Mouse (Mus musculus) left cerebral cortex, postnatal 14 days (tissue): ENCODE measurements around the gene Adra2b. TPM values are rescaled to one million over a fixed set of nuclear protein-coding genes. Genes with fewer than 3 reads are reported as not detected.

ENCODE experiments used
- DNase-seq, 2 experiments: peaks; one replicate each; pipeline ENCODE4 v3.0.0; 2021 to 2022; ENCODE audit warnings: low spot score in 2 of 2, mixed read lengths in 1 of 2
- intact Hi-C: fragments of 180-260 bp; cut with DNase I; formaldehyde crosslinking; loops from one replicate; pipeline ENCODE4 v1.15.1; 2025
- long read RNA-seq, 2 experiments: library from polyadenylated mRNA; stranded (forward); transcript quantifications; one replicate each; pipeline ENCODE4 v2.0.0; 2021
- total RNA-seq, 2 experiments: library from RNA; stranded (reverse); gene quantifications; 2 replicates each; pipeline ENCODE4 v1.2.3; 2021

Gene Adra2b
- under 1 TPM; 0.42 to 0.46 TPM for total RNA-seq
- long read RNA-seq, experiment 1 = 0 reads
- long read RNA-seq, experiment 2 = 0 reads

GRCm38 (mm10) chr2:127362459-127363281 lies at the start of gene Adra2b:
Gene Adra2b (plus strand): TSS chr2:127363208.
- DNase-seq = peak; percentile 86 to 89
- intact Hi-C loops = loop anchor here (2.0 to 5.0 kb wide), 3 partner anchors 68 to 195 kb away; no protein-coding TSS in a partner anchor

GRCm38 (mm10) chr2:127313878-127314277 lies 49.1 kb upstream of the Adra2b start:
- DNase-seq = no peak
- intact Hi-C loops = no loop called here

DNA sequence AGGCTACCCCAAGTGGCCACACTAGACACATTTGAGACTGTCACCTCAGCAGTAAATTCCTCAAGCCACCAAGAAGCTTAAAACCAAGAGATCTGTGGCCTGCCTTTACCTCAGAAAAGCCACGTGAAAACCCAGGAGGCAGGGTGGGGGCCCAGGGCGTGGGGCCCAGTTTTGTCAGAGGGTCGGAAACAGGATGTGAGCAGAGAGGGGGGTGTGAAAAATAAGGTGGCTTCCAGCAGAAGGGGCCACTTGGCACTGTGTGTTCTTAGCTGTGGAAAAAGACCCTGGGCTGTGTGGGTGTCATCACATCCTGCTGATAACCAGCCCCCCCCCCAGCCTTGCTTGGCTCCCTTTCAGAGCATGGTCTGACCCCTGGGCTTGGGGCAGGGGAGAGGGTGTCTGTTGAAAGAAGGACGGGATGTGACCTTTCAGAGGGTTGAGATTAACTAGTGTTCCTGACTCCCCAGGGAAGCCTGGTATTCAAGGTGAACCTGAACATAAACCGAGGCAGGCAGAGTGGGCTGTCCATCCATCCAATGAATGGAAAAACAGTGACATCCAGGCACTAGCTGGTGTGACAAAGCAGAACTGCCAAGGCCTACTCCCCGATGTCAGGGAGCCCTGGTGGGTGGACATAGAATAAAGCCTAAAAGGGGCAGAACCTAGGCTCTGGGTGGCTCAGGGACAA lies 48.4 kb upstream of the Adra2b start:
- intact Hi-C loops = no loop called here
- DNase-seq = no peak

DNA sequence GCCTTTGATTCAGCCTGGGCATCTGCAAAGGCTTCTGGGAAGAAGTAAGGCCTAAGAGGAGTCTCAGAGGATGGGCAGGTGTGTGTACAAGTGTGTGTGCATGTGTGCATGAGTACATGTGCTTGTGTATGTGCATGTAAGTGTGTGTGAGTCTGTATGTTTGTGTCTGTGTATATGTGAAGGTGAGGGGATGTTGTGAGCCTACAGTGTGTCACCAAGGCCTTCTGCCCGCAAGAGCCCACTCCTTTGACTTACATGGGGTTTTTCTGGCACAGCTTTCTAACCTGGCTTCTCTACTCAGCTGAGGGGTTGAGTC lies 47.9 kb upstream of the Adra2b start:
- DNase-seq = no peak
- intact Hi-C loops = no loop called here

GRCm38 (mm10) chr2:127316431-127316830 lies 46.6 kb upstream of the Adra2b start:
- intact Hi-C loops = no loop called here
- DNase-seq = no peak

DNA sequence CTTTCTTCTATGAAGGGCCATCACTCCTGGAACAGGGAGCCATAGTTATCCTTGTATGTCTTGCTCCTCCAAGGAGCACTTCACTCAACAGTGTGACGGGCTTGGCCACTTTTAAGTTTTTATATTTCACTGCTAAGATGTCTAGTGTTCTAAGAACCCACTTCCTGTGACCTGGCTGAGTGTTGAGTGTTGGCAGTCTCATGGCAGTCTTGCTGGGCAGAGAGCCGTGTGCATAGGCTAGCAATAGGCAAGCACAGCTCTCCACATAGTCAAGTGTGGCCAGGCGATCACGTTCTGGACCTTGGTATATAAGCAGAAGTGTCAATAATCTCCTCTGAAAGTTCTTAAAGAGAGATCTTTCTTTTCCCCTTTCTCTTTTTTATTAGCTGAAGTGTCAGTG lies 44.9 kb upstream of the Adra2b start:
- intact Hi-C loops = no loop called here
- DNase-seq = no peak

DNA sequence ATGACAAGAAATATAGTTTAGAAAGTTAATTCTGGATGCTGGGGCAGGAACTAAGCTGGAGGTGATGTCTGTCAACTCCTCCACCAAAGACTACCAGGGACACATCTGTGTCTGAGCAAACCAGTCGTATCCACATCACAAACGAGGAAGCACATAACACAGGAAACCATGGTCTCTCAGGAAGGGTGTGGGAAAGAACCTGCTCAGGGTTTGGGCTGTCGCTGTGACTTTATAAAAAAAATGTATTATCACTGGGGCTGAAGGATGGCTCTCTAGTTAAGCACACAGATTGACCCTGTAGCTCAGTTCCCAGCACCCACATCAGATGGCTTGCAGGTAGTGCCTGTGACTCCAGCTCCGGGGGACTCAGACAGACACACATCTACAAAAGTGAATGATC lies 43.9 kb upstream of the Adra2b start:
- intact Hi-C loops = no loop called here
- no peak for DNase-seq

DNA sequence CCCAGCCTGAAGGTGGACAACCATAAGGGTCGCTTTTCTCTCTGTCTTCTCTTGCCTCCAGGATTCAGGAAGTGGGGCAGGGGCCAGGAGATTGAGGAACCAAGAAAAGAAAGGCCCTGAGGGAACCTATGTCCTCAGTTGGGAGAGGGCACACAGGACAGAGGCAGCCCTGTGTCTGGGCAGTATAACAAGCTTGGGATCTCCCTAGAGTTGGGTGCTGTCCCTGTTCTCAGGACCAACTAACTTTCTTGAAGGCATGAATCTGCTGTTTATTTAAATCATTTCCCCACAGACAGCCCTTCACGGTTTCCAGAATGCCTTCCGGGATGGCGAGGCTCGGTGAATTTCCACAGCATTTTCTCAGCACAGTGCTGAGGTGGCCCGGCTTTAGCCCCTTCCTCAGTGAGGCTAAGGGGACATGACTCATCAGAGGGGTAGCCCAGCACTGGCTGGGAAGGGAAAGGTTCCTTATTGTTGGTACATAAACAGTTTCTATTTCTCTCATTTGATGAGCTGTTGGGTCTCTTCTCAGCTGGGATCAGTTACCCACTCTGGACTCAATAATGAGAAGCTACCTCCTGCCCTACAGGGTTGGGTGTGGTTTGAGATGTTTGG lies 40.2 kb upstream of the Adra2b start:
- intact Hi-C loops = no loop called here

GRCm38 (mm10) chr2:127323667-127324066 lies 39.3 kb upstream of the Adra2b start:
- intact Hi-C loops = no loop called here
- no peak for DNase-seq

More for the DNA sequence above, 40.2 kb upstream of the Adra2b start:
- no peak for DNase-seq

- intact Hi-C loops = no loop called here
- DNase-seq = peak in 1 of 2 experiments; percentile 25
Observed at GRCm38 (mm10) chr2:127324456-127324855, 38.6 kb upstream of the Adra2b start.

- intact Hi-C loops = no loop called here
- DNase-seq = no peak
Observed at GRCm38 (mm10) chr2:127328090-127328851, 34.7 kb upstream of the Adra2b start.

DNA sequence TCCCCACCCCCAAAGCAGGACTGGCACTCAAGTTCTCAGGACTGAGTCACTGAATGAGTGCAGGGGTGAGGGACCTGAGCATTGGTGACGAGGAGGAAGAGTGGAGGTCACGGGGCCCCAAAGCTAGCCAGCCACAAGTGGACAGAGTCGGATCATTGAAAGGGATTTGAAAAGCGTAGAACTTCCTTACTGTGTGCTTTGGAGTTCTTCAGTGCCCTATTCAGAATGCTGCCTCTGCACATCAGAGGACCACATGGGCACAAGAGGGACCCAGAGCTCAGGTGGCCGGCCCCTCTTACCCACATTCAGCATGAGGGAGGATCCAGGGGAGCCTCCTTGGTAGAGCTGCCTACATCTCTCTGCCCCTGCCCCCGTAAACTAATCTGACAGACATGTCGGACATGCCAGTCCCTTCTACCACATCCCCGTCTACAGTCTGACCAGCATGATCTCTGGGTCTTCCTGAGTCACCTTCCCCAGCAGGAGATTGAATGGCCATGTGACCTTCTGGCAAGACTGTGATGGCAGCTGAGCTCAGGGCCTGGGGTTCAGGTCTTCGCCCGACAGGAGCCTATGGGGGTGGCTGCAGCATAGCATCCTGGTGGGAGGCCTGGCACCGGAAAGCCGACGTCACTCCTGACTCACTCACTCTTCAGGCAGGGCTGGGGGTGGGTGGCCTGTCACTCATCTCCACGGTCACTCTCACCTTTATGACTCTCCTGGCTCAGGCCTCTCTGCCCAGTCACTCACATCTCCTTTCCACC lies 30.0 kb upstream of the Adra2b start:
- intact Hi-C loops = no loop called here
- DNase-seq = no peak

- no peak for DNase-seq
- intact Hi-C loops = no loop called here
Observed at GRCm38 (mm10) chr2:127333945-127334603, 28.9 kb upstream of the Adra2b start.

- DNase-seq = no peak
- intact Hi-C loops = no loop called here
Observed at GRCm38 (mm10) chr2:127335078-127335541, 27.9 kb upstream of the Adra2b start.

- intact Hi-C loops = no loop called here
Observed at GRCm38 (mm10) chr2:127335767-127336496, 27.1 kb upstream of the Adra2b start, which contains the start of gene Dusp2. Gene Dusp2 (plus strand): TSS chr2:127336159.

GRCm38 (mm10) chr2:127336497-127336832 lies 26.5 kb upstream of the Adra2b start:
- DNase-seq = no peak
- intact Hi-C loops = no loop called here

More at GRCm38 (mm10) chr2:127335767-127336496, 27.1 kb upstream of the Adra2b start, which contains the start of gene Dusp2:
- peak; percentile 65 to 69 for DNase-seq

- intact Hi-C loops = no loop called here
- no peak for DNase-seq
Observed at GRCm38 (mm10) chr2:127336885-127337284, 26.1 kb upstream of the Adra2b start.

DNA sequence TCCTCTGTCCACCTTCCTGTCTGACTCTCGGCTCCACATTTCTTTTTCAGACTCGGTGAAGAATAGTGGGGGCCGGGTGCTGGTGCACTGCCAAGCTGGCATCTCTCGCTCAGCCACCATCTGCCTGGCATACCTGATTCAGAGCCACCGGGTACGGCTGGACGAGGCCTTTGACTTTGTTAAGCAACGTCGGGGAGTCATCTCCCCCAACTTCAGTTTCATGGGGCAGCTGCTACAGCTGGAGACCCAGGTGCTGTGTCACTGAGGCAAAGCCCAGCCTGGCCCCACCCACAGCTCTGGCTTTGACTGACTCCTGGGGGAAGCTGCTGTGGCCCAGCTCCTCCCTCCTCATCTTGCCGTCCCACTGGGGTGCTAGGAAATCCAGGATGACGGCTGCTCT lies 25.5 kb upstream of the Adra2b start:
- no peak for DNase-seq
- intact Hi-C loops = no loop called here
